Mouse (Mus musculus) heart, embryonic 14.5 days (tissue): ENCODE measurements at regions not wholly inside any gene's neighbourhood (a gene's known extent, or its start where the extent isn't known, plus 50 kb on each side); places are given as distances from the start of the nearest gene placed in this dataset.

Source experiments
- ATAC-seq: fragments of 200-750 bp; cut with Nextera tagmentation; 2 replicates; pipeline ENCODE4 v1.8.0; 2017; ENCODE audit warnings: low read depth, moderate TSS enrichment; ENCODE audit not compliant: insufficient number of reproducible peaks, insufficient read depth, low FRiP score
- H3K27ac ChIP-seq, 2 experiments: fragments of 200-500 bp in 1 of 2; fragments of 300-500 bp in 1 of 2; sonication (generic) in 1 of 2; replicated peaks in 1 of 2; 2 replicates each; pipeline ENCODE4 v1.5.1; 2012 to 2014; ENCODE audit warnings: low read depth in 2 of 2, low read length in 2 of 2, control low read depth in 1 of 2, mild to moderate bottlenecking in 1 of 2, mixed read lengths in 1 of 2; ENCODE audit not compliant: control insufficient read depth in 1 of 2, insufficient read depth in 1 of 2
- H3K27me3 ChIP-seq: fragments of 300-500 bp; sonication (generic); 2 replicates; pipeline ENCODE4 v1.6.1; 2014; ENCODE audit warnings: mild to moderate bottlenecking, low read length, control low read depth; ENCODE audit not compliant: control insufficient read depth, insufficient read depth
- H3K36me3 ChIP-seq: fragments of 300-500 bp; sonication (generic); 2 replicates; pipeline ENCODE4 v1.6.1; 2014; ENCODE audit warnings: mild to moderate bottlenecking, control low read depth, low read length, mixed read lengths; ENCODE audit not compliant: control insufficient read depth, insufficient read depth
- H3K4me1 ChIP-seq, 2 experiments: fragments of 200-500 bp in 1 of 2; fragments of 300-500 bp in 1 of 2; sonication (generic) in 1 of 2; 2 replicates each; pipeline ENCODE4 v1.6.1; 2012 to 2014; ENCODE audit warnings: low read length in 2 of 2, control low read depth in 1 of 2, mixed read lengths in 1 of 2; ENCODE audit not compliant: control insufficient read depth in 2 of 2, insufficient read depth in 2 of 2
- H3K4me2 ChIP-seq: fragments of 300-500 bp; sonication (generic); 2 replicates; pipeline ENCODE4 v1.6.1; 2014; ENCODE audit warnings: mild to moderate bottlenecking, low read length
- H3K4me3 ChIP-seq, 2 experiments: fragments of 200-500 bp in 1 of 2; fragments of 300-500 bp in 1 of 2; sonication (generic) in 1 of 2; 2 replicates each; pipeline ENCODE4 v1.5.1; 2012 to 2014; ENCODE audit warnings: low read length in 2 of 2, mild to moderate bottlenecking in 2 of 2, control low read depth in 1 of 2, low read depth in 1 of 2, moderate library complexity in 1 of 2; ENCODE audit not compliant: control insufficient read depth in 1 of 2, insufficient read depth in 1 of 2
- H3K9ac ChIP-seq: fragments of 300-500 bp; sonication (generic); 2 replicates; pipeline ENCODE4 v1.6.1; 2014; ENCODE audit warnings: mild to moderate bottlenecking, low read length
- H3K9me3 ChIP-seq: fragments of 300-500 bp; sonication (generic); 2 replicates; pipeline ENCODE4 v1.6.1; 2016; ENCODE audit warnings: low read length, control low read depth; ENCODE audit not compliant: control insufficient read depth
- WGBS: fragments of 180-500 bp; shearing (Covaris S2); extraction: QIAGEN DNeasy Blood & Tissue Kit; methylation state at CpG from one replicate; pipeline ENCODE4 v1.1.7; 2014; 5-methylcytosine and 5-hydroxymethylcytosine counted together

- H3K9me3 ChIP-seq, result no peaks in the 10 kb centered on the region
- H3K27me3 ChIP-seq, result no peaks in the 10 kb centered on the region
- no peak overlapping the region for H3K4me3 ChIP-seq
- H3K4me2 ChIP-seq, result no peak overlapping the region
- no peak overlapping the region for H3K9ac ChIP-seq
- H3K27ac ChIP-seq, result no peak overlapping the region
- no peak for ATAC-seq
- H3K4me1 ChIP-seq, result no peaks in the 10 kb centered on the region
- 82% methylated on average over 15 of the region's 15 CpGs for WGBS
- H3K36me3 ChIP-seq, result no peaks in the 10 kb centered on the region
These were observed 1004.7 kb upstream of the A1bg start for GRCm38 (mm10) chr15:61927385-61928120.

GRCm38 (mm10) chr15:61920041-61920440, 997.2 kb upstream of the A1bg start:
- no peak overlapping the region for H3K4me3 ChIP-seq
- no peak overlapping the region for H3K4me2 ChIP-seq
- H3K36me3 ChIP-seq, result no peaks in the 10 kb centered on the region
- H3K27ac ChIP-seq, result no peak overlapping the region
- H3K4me1 ChIP-seq, result no peaks in the 10 kb centered on the region
- ATAC-seq, result no peak
- H3K9me3 ChIP-seq, result no peaks in the 10 kb centered on the region
- WGBS, result 60% methylated on average over 2 of the region's 2 CpGs
- H3K9ac ChIP-seq, result no peak overlapping the region
- H3K27me3 ChIP-seq, result no peaks in the 10 kb centered on the region

GRCm38 (mm10) chr15:61913546-61914160, 990.8 kb upstream of the A1bg start:
- no peak overlapping the region for H3K4me2 ChIP-seq
- H3K27me3 ChIP-seq, result no peaks in the 10 kb centered on the region
- no peak for ATAC-seq
- H3K4me3 ChIP-seq, result no peak overlapping the region
- H3K36me3 ChIP-seq, result no peaks in the 10 kb centered on the region
- WGBS, result 80% methylated on average over 7 of the region's 7 CpGs
- H3K27ac ChIP-seq, result no peak overlapping the region
- no peaks in the 10 kb centered on the region for H3K4me1 ChIP-seq
- H3K9ac ChIP-seq, result no peak overlapping the region
- H3K9me3 ChIP-seq, result no peaks in the 10 kb centered on the region

- H3K27me3 ChIP-seq, result no peaks in the 10 kb centered on the region
- WGBS, result 90% methylated on average over 5 of the region's 5 CpGs
These were observed 982.5 kb upstream of the A1bg start for GRCm38 (mm10) chr15:61905165-61905845.

GRCm38 (mm10) chr15:61899809-61900208, 977.0 kb upstream of the A1bg start:
- no peaks in the 10 kb centered on the region for H3K27me3 ChIP-seq
- 90% methylated on average over 3 of the region's 3 CpGs for WGBS
- ATAC-seq, result no peak
- no peaks in the 10 kb centered on the region for H3K36me3 ChIP-seq
- H3K27ac ChIP-seq, result no peak overlapping the region
- no peak overlapping the region for H3K4me2 ChIP-seq
- no peaks in the 10 kb centered on the region for H3K9me3 ChIP-seq
- H3K9ac ChIP-seq, result no peak overlapping the region
- no peak overlapping the region for H3K4me3 ChIP-seq
- H3K4me1 ChIP-seq, result no peaks in the 10 kb centered on the region

More at GRCm38 (mm10) chr15:61905165-61905845, 982.5 kb upstream of the A1bg start:
- ATAC-seq, result no peak
- Histone ChIP-seq H3K4me3 (no peak overlapping the region), H3K4me1 (no peaks in the 10 kb centered on the region), H3K4me2 (no peak overlapping the region), H3K27ac (no peak overlapping the region), H3K36me3 (no peaks in the 10 kb centered on the region), H3K9me3 (no peaks in the 10 kb centered on the region), H3K9ac (no peak overlapping the region)

GRCm38 (mm10) chr15:61897566-61897965, 974.8 kb upstream of the A1bg start:
- H3K36me3 ChIP-seq, result no peaks in the 10 kb centered on the region
- no peak overlapping the region for H3K4me3 ChIP-seq
- H3K4me1 ChIP-seq, result no peaks in the 10 kb centered on the region
- 41% methylated on average over 4 of the region's 4 CpGs for WGBS
- no peaks in the 10 kb centered on the region for H3K27me3 ChIP-seq
- no peak overlapping the region for H3K27ac ChIP-seq
- no peak for ATAC-seq
- H3K9ac ChIP-seq, result no peak overlapping the region
- H3K9me3 ChIP-seq, result no peaks in the 10 kb centered on the region
- no peak overlapping the region for H3K4me2 ChIP-seq

- no peak overlapping the region for H3K4me3 ChIP-seq
- H3K9me3 ChIP-seq, result no peaks in the 10 kb centered on the region
- ATAC-seq, result no peak
- no peak overlapping the region for H3K27ac ChIP-seq
- H3K4me1 ChIP-seq, result peaks cover 0 to 2% of the 10 kb centered on the region in 2 experiments; a peak in 1 of 4 replicates
- H3K4me2 ChIP-seq, result no peak overlapping the region
- H3K36me3 ChIP-seq, result no peaks in the 10 kb centered on the region
- H3K9ac ChIP-seq, result no peak overlapping the region
- H3K27me3 ChIP-seq, result no peaks in the 10 kb centered on the region
These were observed 967.5 kb upstream of the A1bg start for GRCm38 (mm10) chr15:61890330-61890729.
